Mouse (Mus musculus) adrenal gland, adult (tissue): Measurements from ENCODE around the gene Tcf7.
A peak's percentile ranks its signal among the peaks of the same experiment; 100 is the strongest.

Source experiments
- DNase-seq, 2 experiments: peaks; one replicate each; pipeline ENCODE4 v3.0.0; 2022 to 2023; ENCODE audit warnings: low spot score in 1 of 2; ENCODE audit not compliant: inconsistent age in 2 of 2

The Tcf7 gene

DNA sequence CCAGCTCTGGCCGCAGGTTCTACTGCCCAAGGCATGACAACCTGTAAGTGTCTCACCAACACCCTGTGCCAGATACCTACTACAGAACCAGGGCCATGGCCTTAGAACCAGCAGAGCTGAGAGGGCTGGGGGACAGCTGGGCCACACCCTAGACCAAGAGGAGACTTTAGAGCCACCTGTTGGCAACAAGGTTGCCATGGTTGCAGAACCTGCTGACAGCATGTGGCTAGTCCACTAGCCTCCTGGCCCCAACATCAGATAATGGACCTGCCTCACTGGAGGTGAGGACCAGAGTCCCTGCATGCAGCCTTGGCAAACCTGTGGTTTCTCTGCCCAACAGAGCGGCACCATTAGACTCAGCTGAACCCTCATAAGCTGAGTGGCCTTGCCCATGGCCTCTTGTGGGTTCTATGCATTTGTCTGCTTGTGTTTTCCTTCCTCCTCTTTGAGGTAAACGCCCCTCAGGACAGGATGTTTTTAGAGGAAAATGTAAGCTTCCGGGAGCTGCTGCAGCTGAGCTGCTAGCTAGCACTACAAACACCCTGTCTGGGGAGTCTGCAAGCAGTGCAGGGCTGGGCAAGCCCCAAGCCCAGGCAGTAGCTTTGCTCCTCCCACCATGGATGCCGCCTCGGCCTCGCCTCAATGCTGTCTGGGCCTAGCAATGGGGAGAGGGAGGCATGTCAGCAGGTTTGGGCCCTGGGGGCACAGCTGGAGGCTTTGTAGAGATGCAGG lies 14.5 kb downstream of the Tcf7 start:
- DNase-seq: peak in 1 of 2 experiments; percentile 20

DNA sequence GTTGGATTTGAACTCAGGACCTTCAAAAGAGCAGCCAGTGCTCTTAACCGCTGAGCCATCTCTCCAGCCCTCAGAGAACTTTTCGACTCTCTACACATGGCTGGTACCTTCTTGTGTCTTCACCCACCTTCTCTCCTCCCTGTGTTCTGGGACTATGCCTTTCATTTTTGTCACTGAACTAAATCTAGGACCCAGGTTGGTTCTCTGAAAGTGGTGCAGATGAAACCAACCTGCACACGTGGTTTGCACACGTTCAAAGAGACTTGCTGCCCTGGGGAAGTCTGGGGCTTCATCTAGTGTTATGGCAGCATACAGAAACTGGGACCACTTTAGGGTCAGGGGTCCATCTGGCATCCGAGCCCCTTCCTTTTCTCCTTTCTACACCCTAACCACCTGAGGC lies 15.5 kb downstream of the Tcf7 start:
- no peak for DNase-seq

DNA sequence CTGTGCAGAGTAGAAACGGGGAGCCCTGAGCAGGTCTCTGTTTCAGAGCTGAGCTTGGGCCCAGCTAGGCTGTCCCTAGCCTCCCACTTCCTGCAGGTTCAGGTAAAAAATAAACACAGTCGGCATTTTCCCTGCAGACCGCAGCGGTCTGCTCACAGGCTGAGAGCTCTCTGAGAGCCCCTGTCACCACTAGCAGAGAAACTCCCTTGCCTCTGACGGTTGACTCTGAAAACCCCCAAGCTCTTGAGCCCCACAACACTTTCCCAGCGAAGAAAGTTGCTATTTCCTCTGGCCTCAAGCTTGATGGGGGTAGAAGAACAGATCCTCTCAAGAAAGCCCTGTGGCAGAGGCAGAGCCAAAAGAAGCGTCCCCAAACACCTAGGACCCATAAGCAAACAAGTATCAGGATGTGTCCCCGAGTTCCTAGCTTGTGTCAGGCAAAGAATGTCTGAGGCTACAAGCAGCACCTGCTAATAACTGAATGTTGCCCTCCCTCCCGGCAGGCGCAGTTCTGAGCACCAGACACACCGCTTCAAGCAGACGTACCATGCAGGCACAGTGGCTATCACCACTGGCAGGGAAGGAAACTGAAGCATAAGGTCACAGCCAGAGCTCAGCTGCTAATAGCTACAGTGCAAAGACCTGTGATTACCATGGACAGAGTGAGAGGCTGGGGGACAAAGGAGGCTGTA lies 17.1 kb downstream of the Tcf7 start:
- DNase-seq: no peak

DNA sequence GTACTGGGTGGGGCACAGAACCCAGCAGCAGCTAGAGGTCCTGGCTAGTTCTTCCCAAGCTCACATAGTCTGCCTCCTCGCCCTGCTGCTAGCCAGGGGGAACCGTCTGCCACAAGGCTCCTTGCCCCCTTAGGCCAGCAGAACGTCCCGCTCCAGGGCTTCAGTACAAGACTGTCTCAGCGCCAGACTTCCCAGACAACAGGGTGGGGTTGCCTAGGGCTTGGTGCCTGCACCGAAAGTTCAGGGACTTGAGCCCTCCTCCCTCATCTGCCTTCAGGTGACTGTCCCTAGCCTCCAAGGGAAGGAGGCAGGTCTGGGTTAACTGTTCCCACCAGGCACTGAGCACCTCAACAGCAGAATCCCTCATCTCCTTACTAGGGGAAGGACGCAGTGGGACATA lies 17.9 kb downstream of the Tcf7 start:
- DNase-seq: no peak

DNA sequence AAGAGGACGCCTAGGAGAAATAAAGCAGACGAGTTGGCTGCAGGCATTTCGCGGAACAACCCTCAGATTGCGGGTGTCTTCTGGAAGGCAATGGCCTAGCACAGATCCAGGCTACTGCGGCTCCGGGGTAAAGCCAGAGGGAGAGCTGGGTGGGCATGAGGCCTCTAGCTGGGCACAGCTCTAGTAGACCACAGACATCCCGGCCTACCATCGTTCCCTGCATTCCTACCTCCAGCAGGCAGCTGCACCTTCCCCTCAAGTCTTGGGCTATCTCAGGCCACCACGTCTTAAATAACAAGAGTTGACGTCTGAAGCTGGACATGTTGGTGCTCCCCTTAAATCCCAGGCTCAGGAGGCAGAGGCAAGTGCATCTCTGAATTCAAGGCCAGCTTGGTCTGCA lies 20.5 kb downstream of the Tcf7 start:
- no peak for DNase-seq

DNA sequence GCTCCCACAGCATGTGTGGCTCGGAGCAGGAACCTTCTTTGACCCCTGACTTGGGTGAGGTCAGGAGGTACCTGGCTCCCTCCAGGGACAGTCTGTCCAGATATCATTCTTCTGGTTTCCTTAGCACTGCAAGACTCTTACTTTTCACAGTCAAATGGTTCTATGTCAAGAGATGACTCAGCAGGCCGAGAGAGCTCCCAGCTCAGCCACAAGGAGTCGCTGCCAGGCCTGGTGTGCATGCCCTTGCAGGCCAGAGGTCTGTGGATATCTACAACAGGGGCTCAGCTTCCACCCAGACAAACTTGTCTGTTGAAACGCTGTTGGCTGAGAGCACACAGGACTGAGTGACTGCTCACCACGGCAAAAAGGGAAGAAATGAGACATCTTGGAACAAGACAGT lies 20.9 kb downstream of the Tcf7 start:
- DNase-seq: peak; percentile 85 to 92

DNA sequence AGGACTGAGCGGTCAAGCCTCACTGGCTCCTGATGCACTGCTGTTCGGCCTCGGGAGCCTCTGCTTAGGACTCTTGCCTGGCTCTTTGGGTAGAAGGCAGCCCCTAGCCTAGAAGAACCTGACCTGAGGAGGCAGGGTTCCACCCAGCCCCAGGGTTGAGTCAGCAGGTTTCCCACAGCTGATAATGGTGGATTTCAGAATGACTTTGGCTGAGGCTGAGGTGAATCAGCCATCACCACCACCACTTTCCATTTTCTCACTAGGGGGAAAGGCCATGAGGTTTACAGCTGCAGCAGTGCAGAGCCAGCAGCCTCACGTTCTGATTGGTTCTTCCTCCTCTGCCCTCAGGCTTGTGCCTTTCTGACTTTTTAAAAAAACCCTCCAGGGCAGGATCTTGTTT lies 21.9 kb downstream of the Tcf7 start:
- peak in 1 of 2 experiments; percentile 82 for DNase-seq

DNA sequence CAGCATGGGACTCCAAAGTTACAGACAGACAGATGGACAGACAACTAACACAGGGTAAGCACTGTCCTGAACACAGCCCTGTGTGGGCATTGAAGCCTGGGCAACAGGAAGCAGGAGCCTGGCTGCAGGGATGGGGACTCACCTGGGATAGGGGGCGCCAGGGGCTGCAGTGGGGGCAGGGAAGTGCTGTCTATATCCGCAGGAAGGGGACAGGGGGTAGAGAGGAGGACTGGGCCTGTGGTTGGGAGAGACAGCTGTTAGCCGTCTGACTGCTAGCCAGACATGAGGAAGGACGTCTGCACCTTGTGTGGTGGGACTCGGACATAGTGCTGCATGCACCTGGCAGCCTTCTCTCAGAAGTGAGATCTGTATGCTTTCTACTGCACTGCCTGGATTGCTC lies 24.1 kb downstream of the Tcf7 start:
- DNase-seq: no peak

DNA sequence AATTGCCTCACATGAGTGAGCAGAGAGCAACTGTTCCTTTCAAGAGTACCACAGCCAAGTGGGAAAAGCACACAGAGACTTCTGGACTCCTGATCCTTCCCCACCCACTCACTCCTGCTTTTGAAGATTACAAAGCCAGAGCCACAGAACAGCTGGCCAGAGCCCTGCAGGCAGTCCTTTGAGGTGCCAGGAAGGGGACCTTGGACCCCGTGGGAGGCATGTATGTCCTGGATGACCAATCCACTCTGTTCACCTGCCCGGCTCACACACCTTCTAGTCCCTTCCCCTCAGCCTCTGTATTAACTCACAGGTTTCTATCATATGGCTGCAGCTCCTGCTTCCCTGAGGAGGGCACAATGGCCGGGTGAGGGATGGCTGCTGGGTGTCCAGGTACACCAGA lies 25.4 kb downstream of the Tcf7 start:
- no peak for DNase-seq

DNA sequence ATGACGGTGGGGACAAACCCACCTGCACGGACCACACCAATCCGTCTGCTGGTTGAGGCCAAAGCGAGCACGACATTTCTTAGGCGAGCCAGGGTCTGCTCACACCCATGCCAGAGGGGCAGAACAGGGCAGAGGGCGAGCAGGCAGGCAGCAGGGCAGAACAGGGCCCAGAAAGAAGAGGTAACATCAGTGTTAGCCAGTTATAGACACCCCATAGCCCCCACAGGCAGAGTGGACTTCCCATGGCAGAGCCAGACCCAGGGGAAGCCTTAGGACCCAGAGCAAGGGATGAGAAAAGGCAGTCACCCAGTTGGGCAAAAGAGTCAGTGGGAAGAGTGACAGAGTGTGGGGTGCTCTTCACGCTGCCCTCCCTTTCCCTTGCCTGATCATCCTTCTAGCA lies 27.7 kb downstream of the Tcf7 start:
- no peak for DNase-seq

DNA sequence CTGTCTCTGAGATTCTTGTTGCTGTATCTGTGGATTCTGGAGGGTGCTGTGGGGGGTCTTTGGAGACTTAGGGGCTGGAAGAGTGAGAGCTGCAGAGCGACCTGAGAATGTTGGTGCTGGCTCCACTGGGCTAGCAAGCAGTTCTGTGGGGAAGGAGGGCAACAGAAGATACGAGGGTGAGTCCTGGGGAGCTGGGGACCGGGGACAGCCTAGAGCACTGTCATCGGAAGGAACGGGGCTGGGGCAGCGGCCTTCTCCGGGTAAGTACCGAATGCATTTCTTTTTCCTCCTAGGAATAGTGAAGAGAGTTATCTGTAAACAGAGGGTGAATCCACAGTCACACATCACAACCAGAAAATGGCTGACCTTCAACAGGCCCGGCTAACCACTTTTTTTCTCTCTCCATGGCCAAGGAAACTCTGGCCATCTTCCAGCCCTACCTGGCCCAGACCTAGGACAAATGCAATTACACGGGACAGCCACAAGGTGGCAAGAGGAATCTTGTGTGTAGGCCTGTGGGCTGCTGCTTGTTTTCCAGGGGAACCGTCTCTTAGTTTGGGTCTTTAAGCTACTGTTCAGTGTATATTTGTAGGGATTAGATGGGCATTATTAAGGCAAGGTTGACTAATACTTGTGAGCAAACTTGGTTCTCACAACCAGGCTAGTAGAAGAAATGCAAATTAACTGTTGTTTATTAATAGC lies 29.0 kb downstream of the Tcf7 start:
- DNase-seq: peak; percentile 84 to 94

DNA sequence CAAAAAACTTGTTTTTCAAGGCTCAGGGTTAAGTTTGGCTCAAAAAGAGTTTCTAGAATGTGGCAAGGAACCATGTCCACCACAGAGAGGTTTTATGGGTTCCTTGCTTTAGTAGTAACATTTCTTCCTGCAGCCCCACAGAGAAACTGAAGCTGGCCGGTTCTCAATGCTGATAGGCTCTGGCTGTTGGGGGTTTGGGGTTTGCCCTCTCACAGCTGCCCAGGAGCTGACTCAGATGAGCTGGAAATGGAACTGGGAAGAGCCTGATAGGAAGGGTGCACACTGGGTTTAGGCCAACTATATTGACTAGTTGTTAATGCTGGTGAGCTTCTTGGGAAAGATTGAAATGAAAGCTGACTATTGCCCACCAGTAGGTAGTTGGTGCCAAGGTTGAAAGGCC lies 30.1 kb downstream of the Tcf7 start:
- DNase-seq: peak in 1 of 2 experiments; percentile 38

DNA sequence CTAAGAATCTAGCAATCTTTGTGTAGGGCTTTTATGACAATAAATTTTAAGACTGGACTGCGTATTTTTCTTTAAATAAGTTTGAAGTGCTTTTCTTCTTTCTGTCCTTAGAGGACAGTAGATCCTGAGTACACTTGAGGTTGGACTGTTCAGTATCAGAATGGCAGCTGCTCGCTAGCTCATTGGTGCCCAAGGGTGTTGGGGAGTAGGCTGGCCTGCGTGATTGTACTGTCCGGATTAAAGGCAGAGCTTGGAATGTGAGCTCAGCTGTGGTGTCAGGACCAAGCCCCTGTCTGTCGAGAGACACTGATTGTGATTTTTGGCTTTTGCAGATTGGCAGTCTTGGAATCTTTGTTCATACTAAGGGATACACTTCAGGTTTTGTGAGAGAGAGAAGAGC lies 31.0 kb downstream of the Tcf7 start:
- DNase-seq: no peak

DNA sequence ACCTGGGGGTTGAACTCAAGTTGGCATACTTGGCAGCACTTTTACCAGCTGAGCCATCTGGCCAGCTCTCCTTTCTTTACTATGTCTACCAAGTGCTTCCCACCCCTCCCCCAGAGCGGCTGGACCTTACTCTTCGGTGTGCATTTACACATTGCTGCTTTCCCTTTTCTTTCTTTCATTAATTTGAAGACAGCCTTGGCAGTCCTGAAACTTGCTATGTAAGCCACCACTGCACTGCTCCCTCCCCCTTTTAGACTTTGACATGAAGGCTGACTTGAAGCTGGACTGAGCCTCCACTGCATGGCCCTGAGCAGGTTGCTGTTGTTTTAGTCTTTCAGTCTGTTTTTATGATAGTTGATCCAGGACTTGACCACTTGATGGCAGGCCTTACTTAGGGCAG lies 33.4 kb downstream of the Tcf7 start:
- no peak for DNase-seq

DNA sequence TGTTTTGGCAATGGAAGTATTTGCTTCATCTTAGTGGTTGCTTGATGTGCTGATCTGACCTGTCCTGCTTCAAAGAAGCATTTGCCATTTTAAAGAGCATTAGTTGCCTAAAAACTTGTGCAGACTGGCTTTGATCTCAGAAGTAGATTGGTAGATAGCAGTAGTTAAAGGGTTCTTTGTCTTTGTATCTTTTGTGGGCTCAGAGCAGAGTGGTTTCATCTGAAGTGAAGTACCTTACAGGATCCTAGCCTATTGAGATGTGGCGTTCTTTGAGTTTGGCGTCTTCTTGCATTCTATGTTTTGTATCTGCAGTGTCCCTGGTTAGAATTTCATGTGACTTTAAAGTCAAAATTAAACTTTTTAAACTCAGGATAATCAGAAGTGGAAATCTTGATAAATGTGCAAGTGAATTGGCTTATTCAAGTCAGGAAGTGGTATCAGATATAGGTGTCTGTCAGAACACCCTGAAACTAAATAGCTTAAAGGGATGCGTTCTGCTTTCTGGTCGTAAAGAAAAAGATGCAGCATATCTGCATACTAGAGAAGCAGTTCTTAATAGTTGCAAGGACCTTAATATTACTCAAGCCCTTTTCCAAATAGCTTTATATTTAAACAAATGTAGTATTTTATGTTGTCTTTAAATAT lies 41.8 kb downstream of the Tcf7 start:
- DNase-seq: peak in 1 of 2 experiments; percentile 15

DNA sequence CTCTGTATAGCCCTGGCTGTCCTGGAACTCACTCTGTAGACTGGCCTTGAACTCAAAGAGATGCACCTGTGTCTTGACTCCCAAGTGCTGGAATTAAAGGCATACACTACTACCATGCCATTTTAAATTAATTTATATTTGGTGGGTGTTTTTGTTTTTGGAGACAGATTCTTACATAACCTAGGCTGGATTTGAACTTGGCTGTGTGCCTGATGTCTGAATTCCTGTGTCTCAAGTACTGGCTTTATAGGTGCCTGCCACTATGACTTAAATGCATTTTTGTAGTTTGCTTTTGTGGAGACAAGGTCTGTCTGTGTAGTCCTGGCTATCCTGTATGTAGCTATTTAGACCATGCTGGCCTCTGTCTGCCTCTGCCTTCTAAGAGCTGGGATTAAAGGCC lies 48.3 kb downstream of the Tcf7 start:
- DNase-seq: peak in 1 of 2 experiments; percentile 66

DNA sequence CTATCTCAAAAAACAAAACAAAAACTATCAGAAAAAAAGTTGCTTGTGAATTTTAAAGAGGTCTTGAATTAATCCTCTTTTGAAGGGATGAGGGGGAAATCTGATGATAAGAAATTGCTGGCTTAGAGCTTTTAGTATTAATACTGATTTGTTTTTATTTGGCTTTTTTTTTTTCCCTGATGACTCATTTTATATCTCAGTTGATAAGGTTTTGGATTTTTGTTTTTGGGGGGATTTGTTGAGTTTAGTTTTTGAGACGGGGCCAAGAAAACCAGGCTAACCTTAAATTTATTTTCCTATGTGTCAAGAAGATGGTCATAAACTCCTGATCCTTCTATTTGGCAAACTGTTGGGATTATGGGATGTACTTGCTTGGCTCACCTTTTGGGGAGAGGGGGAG lies 48.9 kb downstream of the Tcf7 start:
- no peak for DNase-seq

DNA sequence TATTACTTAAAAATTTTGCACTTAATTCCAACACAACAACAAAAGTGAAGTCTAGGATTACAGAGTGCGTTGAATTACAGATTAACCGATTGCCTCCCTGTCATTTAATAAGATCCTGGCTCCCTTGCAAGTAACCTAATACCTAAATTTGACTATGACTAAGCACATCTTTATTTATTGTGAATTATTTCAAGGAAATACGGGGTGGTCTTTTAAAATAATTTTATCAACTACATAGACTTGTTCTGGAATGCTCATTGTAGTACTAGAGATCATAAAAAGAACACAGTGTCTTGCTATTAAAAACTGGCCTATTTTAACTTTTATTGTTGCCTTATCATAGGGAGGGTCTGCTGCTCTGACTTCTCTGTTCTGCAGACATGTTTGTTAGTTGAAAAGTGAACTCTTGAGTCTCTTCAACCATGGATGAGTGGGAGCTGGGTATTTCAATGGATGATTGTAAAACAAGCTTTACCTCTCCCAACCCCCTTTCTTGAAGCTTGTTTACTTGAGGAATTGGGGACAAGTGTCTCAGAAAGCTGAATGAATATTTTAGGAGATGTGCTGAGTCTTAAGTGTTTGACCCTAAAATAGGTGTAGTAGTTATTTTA lies 49.7 kb downstream of the Tcf7 start:
- DNase-seq: no peak

DNA sequence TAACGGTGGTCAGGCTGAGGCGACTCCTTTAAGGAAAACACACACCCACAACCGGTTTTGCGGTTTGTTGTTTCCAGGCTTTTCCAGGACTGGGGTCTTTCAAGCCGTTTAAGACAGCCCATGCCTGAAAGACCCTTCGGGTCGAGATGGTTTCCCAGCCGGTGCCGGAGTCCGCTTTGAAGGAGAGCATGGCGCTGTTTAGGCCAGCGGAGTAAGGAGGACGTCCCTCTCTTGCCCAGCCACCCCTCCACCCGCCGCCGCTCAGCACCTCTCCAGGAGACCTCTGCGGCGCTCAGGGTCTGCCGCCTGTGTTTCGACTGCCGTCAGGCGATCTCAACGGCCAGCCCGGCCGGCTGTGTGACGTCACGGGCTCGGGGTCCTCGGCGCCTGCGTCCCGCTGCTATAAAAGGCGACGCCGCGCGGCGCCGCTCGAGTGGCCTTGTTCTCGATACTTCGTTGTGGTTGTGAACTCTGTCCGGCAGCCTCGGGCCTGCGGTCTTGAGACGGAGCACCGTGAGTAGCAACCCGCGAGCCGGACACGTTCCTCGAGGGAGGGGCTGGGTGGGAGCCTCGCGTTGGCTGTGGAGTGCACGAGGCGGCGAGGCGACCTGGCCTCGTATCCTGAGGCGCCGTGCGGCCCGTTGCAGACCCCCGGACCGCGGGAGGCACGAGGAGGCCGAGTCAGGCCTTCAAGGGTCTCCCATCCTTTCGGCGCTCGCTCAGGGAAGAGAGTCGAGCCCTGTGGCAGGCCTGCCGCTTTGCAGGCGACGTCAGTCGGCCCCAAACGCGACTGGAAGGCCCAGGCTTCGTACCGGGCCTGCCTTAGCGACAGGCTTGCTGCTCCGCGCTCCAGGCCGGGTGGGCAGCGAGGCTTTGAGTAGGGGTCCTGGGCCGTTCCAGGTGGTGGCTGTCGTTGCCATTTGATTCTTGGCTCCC lies 50.9 kb downstream of the Tcf7 start, which contains the start of gene Skp1a:
TSS of gene Skp1a (plus strand) at position 390 of the 936 bp plus-strand sequence.
- peak; percentile 93 to 99 for DNase-seq

DNA sequence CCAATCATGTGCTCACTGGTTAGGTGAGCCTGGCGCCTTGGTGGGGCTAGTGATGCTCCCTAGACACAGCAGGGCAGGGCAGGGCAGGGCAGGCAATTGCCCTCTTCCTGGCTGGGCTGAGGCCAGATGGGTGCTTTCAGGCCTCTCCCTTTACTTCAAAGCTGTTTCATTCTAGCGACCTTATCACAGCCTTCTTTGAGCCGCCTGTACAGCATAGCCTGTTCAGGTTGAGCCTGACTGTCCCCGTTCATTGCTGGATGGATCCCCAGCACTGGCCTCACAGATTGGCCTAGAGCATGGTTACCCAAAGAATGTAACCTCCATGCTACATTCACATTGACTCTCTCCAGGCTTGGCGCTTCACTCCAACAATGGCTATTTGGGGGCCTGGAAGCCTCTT lies 52.1 kb downstream of the Tcf7 start:
- peak in 1 of 2 experiments; percentile 25 for DNase-seq
